Comparison of ENCODE assay signal across 25 mouse cellular contexts in the genomic region with DNA sequence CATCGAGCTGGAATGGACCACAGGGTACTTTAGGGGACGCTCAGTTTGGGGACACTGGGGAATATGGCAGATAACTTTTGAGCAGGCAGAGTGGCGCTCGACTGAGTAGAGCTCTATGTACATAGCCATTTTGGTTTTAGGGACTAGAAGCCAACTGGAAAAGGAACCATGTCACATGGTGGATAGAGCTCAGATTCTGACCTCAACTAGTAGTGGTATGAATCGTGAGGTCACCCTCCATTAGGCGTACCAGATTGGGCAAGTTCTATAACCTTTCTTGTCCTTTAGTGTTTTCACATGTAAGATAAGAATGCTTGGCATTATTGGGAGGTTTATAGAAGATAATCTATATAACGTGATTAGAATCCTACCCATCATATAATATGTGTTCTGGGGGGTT. TPM values are rescaled to one million over a fixed set of nuclear protein-coding genes. Genes with fewer than 3 reads are reported as not detected.
DNase-seq lines count a peak whose midpoint lies in the region; ATAC-seq and TF ChIP-seq lines count a peak whose summit lies in the region.
"Had no signal": no experiment of that assay in that cellular context is flagged by ENCODE, and none has a peak within 500 bp of the region (broad histone marks: within the 10 kb centered on the region; RNA-seq: fewer than 3 reads in every experiment).

No protein-coding gene starts in this region.

- 0 out of 2 replicates have a peak, but pooled peaks cover 2% of the 10 kb centered on the region for H3K79me2 ChIP-seq in CH12.LX (replicated peaks; ENCODE audit: control insufficient read depth, extremely low read depth, insufficient read depth, poor library complexity, severe bottlenecking)

- H3K9ac ChIP-seq in CH12.LX (ENCODE audit: insufficient read depth, low read depth): no peak overlapping the region
- H3K9ac ChIP-seq in hindbrain, embryonic 16.5 days (ENCODE audit: low read depth, low read length): no peak overlapping the region

- DNase-seq in gastrocnemius, adult 2 months: no peak
- no peak for DNase-seq in gastrocnemius, postnatal 36 days
- no peak for DNase-seq in CH12.LX (ENCODE audit: extremely low read depth)
- DNase-seq: adrenal gland, adult 2 months; adrenal gland, adult 8-10 months; adrenal gland, postnatal 10 days; adrenal gland, postnatal 14 days; adrenal gland, postnatal 25 days; adrenal gland, postnatal 36 days; B cell, adult 2 months; cerebellum, adult 11 months; cerebellum, adult 11-12 months; cerebellum, adult 18-20 months; cerebellum, adult 2 months had no signal

- TF ChIP-seq EP300 in CH12.LX (IDR thresholded peaks at IDR 0.05; ENCODE audit: low read length): peak; percentile 72

- intact Hi-C loops in gastrocnemius, adult 2 months (cut with DNase I): loop anchor here (2.0 kb wide), 1 partner anchor 44 kb away; a partner anchor contains a TSS
- intact Hi-C loops in gastrocnemius, postnatal 36 days (cut with DNase I): no loop called here

- H3K4me1 ChIP-seq in CH12.LX (ENCODE audit: control insufficient read depth in 1 of 2, insufficient read depth in 2 of 2): peaks cover 38 to 70% of the 10 kb centered on the region in 2 experiments
- H3K4me1 ChIP-seq in hindbrain, embryonic 16.5 days (ENCODE audit: control insufficient read depth, insufficient read depth, low read depth, low read length): no peaks in the 10 kb centered on the region

- no peaks in the 10 kb centered on the region for H3K9me3 ChIP-seq in CH12.LX (replicated peaks; ENCODE audit: low read length)
- H3K9me3 ChIP-seq in hindbrain, embryonic 16.5 days (ENCODE audit: control insufficient read depth, low read length): no peaks in the 10 kb centered on the region
- H3K9me3 ChIP-seq: G1E had no signal

- no peak overlapping the region for H3K4me2 ChIP-seq in CH12.LX (ENCODE audit: insufficient read depth, low read depth, poor library complexity, severe bottlenecking)
- H3K4me2 ChIP-seq in hindbrain, embryonic 16.5 days (ENCODE audit: low read length): no peak overlapping the region

- no peaks in the 10 kb centered on the region for H3K36me3 ChIP-seq in CH12.LX (replicated peaks in 1 of 2; ENCODE audit: control insufficient read depth in 1 of 2, insufficient read depth in 1 of 2, low read length in 1 of 2)
- H3K36me3 ChIP-seq in hindbrain, embryonic 16.5 days (ENCODE audit: control insufficient read depth, insufficient read depth, low read length): no peaks in the 10 kb centered on the region
- H3K36me3 ChIP-seq: G1E had no signal

- TF ChIP-seq CTCF in gastrocnemius, adult 2 months (IDR thresholded peaks at IDR 0.05): no peak
- TF ChIP-seq CTCF in CH12.LX (conservative IDR thresholded peaks at IDR 0.05 in 1 of 2, IDR thresholded peaks at IDR 0.05 in 1 of 2; ENCODE audit: low read depth in 2 of 2, low read length in 2 of 2): no peak

- no peak overlapping the region for H3K4me3 ChIP-seq in gastrocnemius, adult 2 months
- H3K4me3 ChIP-seq in CH12.LX (replicated peaks in 1 of 3; ENCODE audit: low read depth in 2 of 3, low read length in 2 of 3, poor library complexity in 1 of 3): no peak overlapping the region
- H3K4me3 ChIP-seq in hindbrain, embryonic 16.5 days (ENCODE audit: low read length): no peak overlapping the region

- no peaks in the 10 kb centered on the region for H3K27me3 ChIP-seq in CH12.LX (replicated peaks)
- no peaks in the 10 kb centered on the region for H3K27me3 ChIP-seq in hindbrain, embryonic 16.5 days (replicated peaks; ENCODE audit: control insufficient read depth, insufficient read depth, low read length)
- H3K27me3 ChIP-seq: Patski had no signal

- peak overlapping the region; percentile 94; the same call in 1 of the 2 replicates for H3K27ac ChIP-seq in gastrocnemius, adult 2 months
- peak overlapping the region; percentile 18 for H3K27ac ChIP-seq in CH12.LX (ENCODE audit: insufficient read depth, low read depth)
- no peak overlapping the region for H3K27ac ChIP-seq in hindbrain, embryonic 16.5 days (ENCODE audit: low read depth, low read length)

- dilution Hi-C loops in CH12.LX (cut with MboI; ENCODE audit: extremely low pct_ligation_motif_present, extremely low pct_unique_long_range_greater_than_20kb, low sequenced_read_pairs): no loop called here

- TF ChIP-seq POLR2A in CH12.LX (IDR thresholded peaks at IDR 0.05; ENCODE audit: low read depth, low read length): no peak

- no peak for TF ChIP-seq RAD21 in CH12.LX (IDR thresholded peaks at IDR 0.05; ENCODE audit: low read depth, low read length)

- 90% methylated on average over 7 of the region's 7 CpGs for WGBS in hindbrain, embryonic 16.5 days

- no peak for ATAC-seq in hindbrain, embryonic 16.5 days
- ATAC-seq: activated CD4-positive, CD25-positive, alpha-beta regulatory T cell, adult 4 months; CD4-positive, CD25-positive, alpha-beta regulatory T cell, adult 4 months; Patski had no signal

- in situ Hi-C loops in CH12.LX (cut with MboI; ENCODE audit: low pct_ligation_motif_present, low pct_unique_long_range_greater_than_20kb, low sequenced_read_pairs): no loop called here

TF ChIP-seq in CH12.LX, 34 proteins besides CTCF, POLR2A, EP300 and RAD21:
- peak; percentile 61 for TF ChIP-seq MAX (IDR thresholded peaks at IDR 0.05; ENCODE audit: low read length)
- TF ChIP-seq JUND (conservative IDR thresholded peaks at IDR 0.05; ENCODE audit: low read depth, low read length): peak; percentile 65; the same call in 1 of the 2 replicates
- peak; percentile 13; the same call in 1 of the 2 replicates for TF ChIP-seq ETS1 (conservative IDR thresholded peaks at IDR 0.05; ENCODE audit: low read depth, low read length)
- peak; percentile 79; the same call in 1 of the 2 replicates for TF ChIP-seq JUN (IDR thresholded peaks at IDR 0.05; ENCODE audit: insufficient read depth, low read depth, low read length)
- TF ChIP-seq USF1 (IDR thresholded peaks at IDR 0.05; ENCODE audit: low read depth, low read length): peak; percentile 15; the same call in 1 of the 2 replicates
- TF ChIP-seq MAZ (IDR thresholded peaks at IDR 0.05; ENCODE audit: low read depth, low read length): no peak
- TF ChIP-seq NELFE (IDR thresholded peaks at IDR 0.05; ENCODE audit: low read depth, low read length): no peak
- TF ChIP-seq BHLHE40 (IDR thresholded peaks at IDR 0.05; ENCODE audit: low read depth, low read length): peak; percentile 44; the same call in 1 of the 2 replicates
- TF ChIP-seq SMC3 (IDR thresholded peaks at IDR 0.05; ENCODE audit: low read depth, low read length): no peak
- TF ChIP-seq IRF4 (IDR thresholded peaks at IDR 0.05; ENCODE audit: low read depth, low read length): peak; percentile 80
- TF ChIP-seq HCFC1 (IDR thresholded peaks at IDR 0.05; ENCODE audit: low read depth, low read length): no peak
- TF ChIP-seq ZNF384 (IDR thresholded peaks at IDR 0.05; ENCODE audit: low read depth, low read length): no peak
- peak; percentile 26; the same call in 1 of the 2 replicates for TF ChIP-seq USF2 (conservative IDR thresholded peaks at IDR 0.05; ENCODE audit: low read depth, low read length)
- no peak for TF ChIP-seq RCOR1 (conservative IDR thresholded peaks at IDR 0.05; ENCODE audit: low read depth, low read length)

RNA-seq across cellular contexts. Expression of a gene that starts 28.3 kb away (rescaled TPM):
- total RNA-seq in gastrocnemius, adult 2 months (2021): 10 to 100 TPM; 55.5 to 61.6 TPM
- total RNA-seq in gastrocnemius, postnatal 36 days (2021): 10 to 100 TPM; 60.2 to 61.4 TPM
- total RNA-seq in CH12.LX (2012; rRNA removed): 1.0 and 3.6 TPM in 2 replicates
- total RNA-seq in CH12.LX (2014; rRNA removed): 0.17 and 0.30 TPM in 2 replicates
- polyA plus RNA-seq in CH12.LX (2012; ENCODE audit: insufficient read length, low read depth): 0.35 and 1.1 TPM in 2 replicates
- polyA plus RNA-seq in hindbrain, embryonic 16.5 days (2015; fragmentation: Nextera tagmentation; extraction: Ambion mirVana): 0.68 and 0.69 TPM in 2 replicates

RNA-seq across cellular contexts. Expression of a gene that starts 42.6 kb away (rescaled TPM):
- 1 to 10 TPM; 5.3 to 6.3 TPM for total RNA-seq in gastrocnemius, adult 2 months (2021)
- total RNA-seq in gastrocnemius, postnatal 36 days (2021): 1 to 10 TPM; 4.2 to 4.7 TPM
- total RNA-seq in CH12.LX (2012; rRNA removed) (20.6 and 27.9 TPM in 2 replicates), CH12.LX (2014; rRNA removed) (12.3 and 14.3 TPM in 2 replicates)
- 9.3 and 11.0 TPM in 2 replicates for polyA plus RNA-seq in CH12.LX (2012; ENCODE audit: insufficient read length, low read depth)
- polyA plus RNA-seq in hindbrain, embryonic 16.5 days (2015; fragmentation: Nextera tagmentation; extraction: Ambion mirVana): 0.81 and 0.84 TPM in 2 replicates
- total RNA-seq: MEL had no signal
- polyA plus RNA-seq: activated CD4-positive, CD25-positive, alpha-beta regulatory T cell, adult 4 months; G1E had no signal

RNA-seq across cellular contexts. Expression of a gene that starts 43.5 kb away (rescaled TPM):
- not detected for total RNA-seq in gastrocnemius, adult 2 months (2021)
- not detected for total RNA-seq in gastrocnemius, postnatal 36 days (2021)
- total RNA-seq in CH12.LX (2012; rRNA removed) (0.42 TPM in 1 of 2 replicates, not detected in the other), CH12.LX (2014; rRNA removed) (not detected in 2 replicates)
- 0.87 TPM in 1 of 2 replicates, not detected in the other for polyA plus RNA-seq in CH12.LX (2012; ENCODE audit: insufficient read length, low read depth)
- polyA plus RNA-seq in hindbrain, embryonic 16.5 days (2015; fragmentation: Nextera tagmentation; extraction: Ambion mirVana): not detected in 2 replicates
- total RNA-seq: adrenal gland, adult 18-20 months; adrenal gland, postnatal 10 days; adrenal gland, postnatal 14 days; adrenal gland, postnatal 25 days; adrenal gland, postnatal 4 days; ES-E14; MEL had no signal
- polyA plus RNA-seq: activated CD4-positive, CD25-positive, alpha-beta regulatory T cell, adult 4 months; adrenal gland, adult 2 months; brain, embryonic 14.5 days; C2C12; CD4-positive, CD25-positive, alpha-beta regulatory T cell, adult 4 months; cerebellum, adult 2 months; Patski had no signal

RNA-seq across cellular contexts. Expression of a gene that starts 43.5 kb away (rescaled TPM):
- total RNA-seq in gastrocnemius, adult 2 months (2021): 100 to 1,000 TPM; 138 to 190 TPM
- 100 to 1,000 TPM; 121 to 152 TPM for total RNA-seq in gastrocnemius, postnatal 36 days (2021)
- total RNA-seq in CH12.LX (2012; rRNA removed) (643 and 706 TPM in 2 replicates), CH12.LX (2014; rRNA removed) (410 and 438 TPM in 2 replicates)
- polyA plus RNA-seq in CH12.LX (2012; ENCODE audit: insufficient read length, low read depth): 533 and 622 TPM in 2 replicates
- 65.3 and 71.9 TPM in 2 replicates for polyA plus RNA-seq in hindbrain, embryonic 16.5 days (2015; fragmentation: Nextera tagmentation; extraction: Ambion mirVana)

RNA-seq across cellular contexts. Expression of a gene that starts 48.4 kb away (rescaled TPM):
- not detected for total RNA-seq in gastrocnemius, adult 2 months (2021)
- total RNA-seq in gastrocnemius, postnatal 36 days (2021): not detected
- total RNA-seq in CH12.LX (2012; rRNA removed): 3.9 TPM in 2 replicates
- 1.7 and 1.9 TPM in 2 replicates for total RNA-seq in CH12.LX (2014; rRNA removed)
- polyA plus RNA-seq in CH12.LX (2012; ENCODE audit: insufficient read length, low read depth): 2.0 and 2.9 TPM in 2 replicates
- 1.6 and 1.7 TPM in 2 replicates for polyA plus RNA-seq in hindbrain, embryonic 16.5 days (2015; fragmentation: Nextera tagmentation; extraction: Ambion mirVana)
- total RNA-seq: MEL had no signal
- polyA plus RNA-seq: adrenal gland, adult 2 months; G1E had no signal

Comparison
In these comparisons a context has a peak if more than half of its experiments do, and no peak if none do; other contexts are left out.
1. RNA of a gene that starts 28.3 kb away (total RNA-seq): 55.5 to 61.6 TPM in gastrocnemius, adult 2 months and 60.2 to 61.4 TPM in gastrocnemius, postnatal 36 days; 0.17 to 3.6 TPM in CH12.LX; every median in the first group is over 10 times any median in the second.